Mouse (Mus musculus): ENCODE data around the gene Atg101. TPM values are rescaled to one million over a fixed set of nuclear protein-coding genes. Genes with fewer than 3 reads are reported as not detected.

Gene Atg101
- polyA plus RNA-seq, 1 experiment from 2014 or later, result 81.6 TPM

GRCm38 (mm10) chr15:101333648-101334047 is 49.6 kb downstream of the Atg101 start:
- 60% methylated on average over 4 of the region's 4 CpGs for WGBS
- Histone ChIP-seq H3K27ac (no peak overlapping the region), H3K27me3 (0 out of 2 replicates have a peak, but pooled peaks cover 4% of the 10 kb centered on the region), H3K4me3 (no peak overlapping the region), H3K9me3 (replicated peaks) (no peaks in the 10 kb centered on the region), H3K4me2 (no peak overlapping the region), H3K4me1 (no peaks in the 10 kb centered on the region), H3K9ac (no peak overlapping the region), H3K36me3 (ENCODE audit: poor library complexity, severe bottlenecking) (no peaks in the 10 kb centered on the region)
- no peak for ATAC-seq

- Histone ChIP-seq H3K36me3 (ENCODE audit: poor library complexity, severe bottlenecking) (no peaks in the 10 kb centered on the region), H3K4me3 (no peak overlapping the region), H3K27me3 (0 out of 2 replicates have a peak, but pooled peaks cover 4% of the 10 kb centered on the region), H3K4me1 (peaks cover 6% of the 10 kb centered on the region), H3K4me2 (no peak overlapping the region), H3K27ac (no peak overlapping the region), H3K9ac (no peak overlapping the region), H3K9me3 (replicated peaks) (no peaks in the 10 kb centered on the region)
- ATAC-seq, result no peak
- WGBS, result 54% methylated on average over 24 of the region's 24 CpGs
Measured at GRCm38 (mm10) chr15:101336474-101337174, 52.6 kb downstream of the Atg101 start.

- Histone ChIP-seq H3K27ac (no peak overlapping the region), H3K27me3 (0 out of 2 replicates have a peak, but pooled peaks cover 4% of the 10 kb centered on the region), H3K9ac (no peak overlapping the region), H3K9me3 (replicated peaks) (no peaks in the 10 kb centered on the region), H3K36me3 (ENCODE audit: poor library complexity, severe bottlenecking) (no peaks in the 10 kb centered on the region), H3K4me2 (no peak overlapping the region), H3K4me1 (peaks cover 6% of the 10 kb centered on the region), H3K4me3 (no peak overlapping the region)
- WGBS, result 83% methylated on average over 4 of the region's 4 CpGs
- no peak for ATAC-seq
Measured at GRCm38 (mm10) chr15:101338359-101338758, 54.3 kb downstream of the Atg101 start.

- H3K4me3 ChIP-seq, result no peak overlapping the region
- H3K27ac ChIP-seq, result no peak overlapping the region
- 3% methylated on average over 2 of the region's 2 CpGs for WGBS
- H3K4me1 ChIP-seq, result peaks cover 6% of the 10 kb centered on the region
- peak; percentile 95 for ATAC-seq
- no peaks in the 10 kb centered on the region for H3K36me3 ChIP-seq (ENCODE audit: poor library complexity, severe bottlenecking)
- no peaks in the 10 kb centered on the region for H3K9me3 ChIP-seq (replicated peaks)
- no peak overlapping the region for H3K4me2 ChIP-seq
- H3K27me3 ChIP-seq, result 0 out of 2 replicates have a peak, but pooled peaks cover 4% of the 10 kb centered on the region
- H3K9ac ChIP-seq, result no peak overlapping the region
Measured at GRCm38 (mm10) chr15:101339537-101339936, 55.5 kb downstream of the Atg101 start.

Other genes starting within 250 kb of the Atg101 start
- not detected in 2 replicates for gene Gm47841, start 236.9 kb upstream of the Atg101 start, polyA plus RNA-seq (2015; fragmentation: Nextera tagmentation; extraction: Ambion mirVana)
- 0.20 TPM in 1 of 2 replicates, not detected in the other for gene Fignl2, start 205.7 kb upstream of the Atg101 start, polyA plus RNA-seq (2015; fragmentation: Nextera tagmentation; extraction: Ambion mirVana)
- gene Ankrd33, start 168.5 kb upstream of the Atg101 start, polyA plus RNA-seq (2015; fragmentation: Nextera tagmentation; extraction: Ambion mirVana), result not detected in 2 replicates
- gene Acvrl1, start 155.8 kb upstream of the Atg101 start, polyA plus RNA-seq (2015; fragmentation: Nextera tagmentation; extraction: Ambion mirVana), result 5.0 and 5.3 TPM in 2 replicates
- gene Acvr1b, start 110.2 kb upstream of the Atg101 start, polyA plus RNA-seq (2015; fragmentation: Nextera tagmentation; extraction: Ambion mirVana), result 14.3 and 15.8 TPM in 2 replicates
- 1.3 and 1.5 TPM in 2 replicates for gene Grasp, start 60.1 kb upstream of the Atg101 start, polyA plus RNA-seq (2015; fragmentation: Nextera tagmentation; extraction: Ambion mirVana)
- 2.4 and 2.9 TPM in 2 replicates for gene Nr4a1, start 30.0 kb upstream of the Atg101 start, polyA plus RNA-seq (2015; fragmentation: Nextera tagmentation; extraction: Ambion mirVana)
- gene 6030408B16Rik, start 8.9 kb downstream of the Atg101 start, polyA plus RNA-seq (2015; fragmentation: Nextera tagmentation; extraction: Ambion mirVana), result 0.23 and 0.25 TPM in 2 replicates
- 0.05 TPM in 2 replicates for gene Krt80, start 85.9 kb downstream of the Atg101 start, polyA plus RNA-seq (2015; fragmentation: Nextera tagmentation; extraction: Ambion mirVana)
- gene Krt7, start 126.8 kb downstream of the Atg101 start, polyA plus RNA-seq (2015; fragmentation: Nextera tagmentation; extraction: Ambion mirVana), result 0.18 and 0.26 TPM in 2 replicates
- gene Krt87, start 154.5 kb downstream of the Atg101 start, polyA plus RNA-seq (2015; fragmentation: Nextera tagmentation; extraction: Ambion mirVana), result 0.10 TPM in 1 of 2 replicates, not detected in the other
- not detected in 2 replicates for gene Krt88, start 163.5 kb downstream of the Atg101 start, polyA plus RNA-seq (2015; fragmentation: Nextera tagmentation; extraction: Ambion mirVana)
- gene Krt81, start 179.5 kb downstream of the Atg101 start, polyA plus RNA-seq (2015; fragmentation: Nextera tagmentation; extraction: Ambion mirVana), result not detected in 2 replicates
- gene Krt86, start 189.2 kb downstream of the Atg101 start, polyA plus RNA-seq (2015; fragmentation: Nextera tagmentation; extraction: Ambion mirVana), result not detected in 2 replicates
- not detected in 2 replicates for gene Krt83, start 207.2 kb downstream of the Atg101 start, polyA plus RNA-seq (2015; fragmentation: Nextera tagmentation; extraction: Ambion mirVana)
- not detected in 2 replicates for gene Gm49425, start 233.0 kb downstream of the Atg101 start, polyA plus RNA-seq (2015; fragmentation: Nextera tagmentation; extraction: Ambion mirVana)
- gene Krt84, start 248.5 kb downstream of the Atg101 start, polyA plus RNA-seq (2015; fragmentation: Nextera tagmentation; extraction: Ambion mirVana), result not detected in 2 replicates

Data from forebrain, embryonic 13.5 days (tissue).